Mouse (Mus musculus) left cerebral cortex, adult 11 months (tissue): ENCODE results near the gene Pan3.
"Not testable (repeated sequence)": the region's sequence is repeated elsewhere in the genome, so short reads cannot be mapped to it uniquely, and the experiment has no call there.

ENCODE experiments used
- DNase-seq: peaks from one replicate; pipeline ENCODE4 v3.0.0; 2022; ENCODE audit warnings: low spot score

Gene Pan3

GRCm38 (mm10) chr5:147489226-147489625, 59.3 kb downstream of the Pan3 start:
- DNase-seq: no peak

- no peak for DNase-seq
Observed at GRCm38 (mm10) chr5:147490907-147491306, 60.9 kb downstream of the Pan3 start.

DNA sequence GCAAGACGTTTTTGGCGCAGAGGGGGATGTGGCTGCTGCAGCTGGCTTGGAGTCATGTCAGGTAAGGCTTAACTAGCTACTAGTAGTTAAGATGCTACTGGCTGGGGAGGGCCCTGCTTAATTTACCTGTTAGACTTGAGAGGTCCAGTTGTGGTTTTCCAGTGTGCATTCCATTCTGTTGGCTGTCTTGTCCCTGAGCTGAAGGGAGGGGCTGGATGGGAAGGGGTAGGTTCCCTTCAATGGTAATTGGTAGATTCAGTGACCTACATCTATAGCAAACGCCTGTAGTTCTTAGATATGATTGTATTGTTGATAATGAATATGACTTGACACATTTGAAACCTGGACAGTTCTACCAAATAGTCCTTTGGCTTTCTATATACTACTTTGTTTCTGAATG, 62.5 kb downstream of the Pan3 start:
- DNase-seq: no peak

- no peak for DNase-seq
Observed at GRCm38 (mm10) chr5:147493205-147493604, 63.2 kb downstream of the Pan3 start.

GRCm38 (mm10) chr5:147493685-147494084, 63.7 kb downstream of the Pan3 start:
- no peak for DNase-seq

DNA sequence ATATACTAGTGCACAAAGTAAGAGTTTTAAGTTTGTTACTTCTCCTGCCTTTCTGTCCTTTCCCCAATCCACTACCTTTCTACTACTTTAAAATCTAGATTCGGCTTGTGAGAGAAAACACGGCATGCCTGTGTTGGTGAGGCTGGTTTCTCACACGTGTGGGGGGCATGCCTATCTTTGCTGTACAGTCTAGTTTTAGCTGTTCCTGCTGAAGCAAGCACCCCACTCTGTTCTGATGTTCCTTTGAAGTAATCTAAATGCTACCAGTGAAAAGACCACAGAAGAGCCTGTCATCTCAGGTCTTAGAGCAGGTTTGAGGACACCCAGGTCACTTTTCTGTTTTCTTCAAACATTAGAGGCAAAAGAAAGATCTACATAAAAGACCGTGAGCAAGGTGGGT, 64.4 kb downstream of the Pan3 start:
- DNase-seq: no peak

GRCm38 (mm10) chr5:147494791-147495376, 64.9 kb downstream of the Pan3 start:
- no peak for DNase-seq

DNA sequence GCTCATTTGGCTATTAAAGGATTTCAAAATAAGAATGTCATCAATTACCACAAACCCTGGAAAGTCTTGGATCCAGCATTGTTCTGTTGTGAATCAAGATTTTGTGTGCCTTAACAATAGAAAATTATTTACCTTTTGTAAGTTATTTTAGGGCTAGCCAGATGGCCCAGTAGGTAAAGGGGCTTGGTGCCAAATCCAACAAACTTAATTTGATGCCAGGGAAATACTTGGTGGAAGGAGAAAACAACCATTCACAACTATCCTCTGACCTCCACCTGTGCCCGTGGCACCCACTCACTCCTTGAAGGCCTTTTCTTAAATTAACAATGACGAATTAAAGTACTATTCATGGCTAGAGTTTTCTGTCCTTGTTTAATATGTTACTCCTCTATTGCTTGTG, 66.0 kb downstream of the Pan3 start:
- DNase-seq: no peak

- no peak for DNase-seq
Observed at GRCm38 (mm10) chr5:147496921-147497320, 67.0 kb downstream of the Pan3 start.

- no peak for DNase-seq
Observed at GRCm38 (mm10) chr5:147497714-147498113, 67.8 kb downstream of the Pan3 start.

- DNase-seq: no peak
Observed at GRCm38 (mm10) chr5:147501456-147501998, 71.6 kb downstream of the Pan3 start.

GRCm38 (mm10) chr5:147502921-147503320, 73.0 kb downstream of the Pan3 start:
- DNase-seq: no peak

DNA sequence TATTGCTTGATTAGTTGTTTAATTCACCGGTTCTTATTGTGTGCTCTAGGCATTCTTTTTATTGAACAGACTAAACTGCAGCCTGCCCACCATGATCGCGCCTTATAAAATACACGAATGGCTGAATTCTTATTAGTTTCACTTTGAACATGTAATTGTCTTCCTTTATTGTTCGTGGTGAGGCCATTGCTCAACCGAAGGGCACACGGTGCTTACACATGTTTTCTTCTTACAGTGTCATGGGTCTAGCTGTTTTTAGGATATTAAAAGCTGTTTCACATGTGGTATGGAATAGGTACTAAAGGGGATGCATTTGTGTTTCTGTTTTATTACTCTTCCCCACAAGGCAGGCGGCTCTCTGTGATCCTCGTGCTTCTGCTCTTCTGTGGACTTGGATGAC, 81.4 kb downstream of the Pan3 start:
- no peak for DNase-seq

DNA sequence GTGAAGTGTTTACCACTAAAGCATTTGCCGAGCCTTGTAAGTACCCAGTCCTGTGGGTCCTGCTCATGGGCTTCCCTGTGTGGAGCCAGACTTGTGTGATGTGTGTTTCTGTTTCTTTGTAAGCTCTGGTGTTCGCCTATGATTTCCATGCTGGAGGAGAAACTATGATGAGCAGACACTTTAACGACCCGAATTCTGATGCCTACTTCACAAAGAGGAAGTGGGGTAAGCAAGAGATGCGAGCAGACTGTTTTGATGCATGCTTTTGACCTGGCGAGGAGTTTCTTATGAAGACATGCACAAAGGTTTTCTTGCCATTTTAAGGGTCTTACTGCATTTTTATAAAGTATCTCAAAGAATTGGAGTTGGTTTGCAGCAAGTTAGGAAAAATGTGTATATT, 97.0 kb downstream of the Pan3 start:
- no peak for DNase-seq

GRCm38 (mm10) chr5:147527788-147528187, 97.8 kb downstream of the Pan3 start:
- no peak for DNase-seq

- no peak for DNase-seq
Observed at GRCm38 (mm10) chr5:147532031-147532430, 102.1 kb downstream of the Pan3 start.

DNA sequence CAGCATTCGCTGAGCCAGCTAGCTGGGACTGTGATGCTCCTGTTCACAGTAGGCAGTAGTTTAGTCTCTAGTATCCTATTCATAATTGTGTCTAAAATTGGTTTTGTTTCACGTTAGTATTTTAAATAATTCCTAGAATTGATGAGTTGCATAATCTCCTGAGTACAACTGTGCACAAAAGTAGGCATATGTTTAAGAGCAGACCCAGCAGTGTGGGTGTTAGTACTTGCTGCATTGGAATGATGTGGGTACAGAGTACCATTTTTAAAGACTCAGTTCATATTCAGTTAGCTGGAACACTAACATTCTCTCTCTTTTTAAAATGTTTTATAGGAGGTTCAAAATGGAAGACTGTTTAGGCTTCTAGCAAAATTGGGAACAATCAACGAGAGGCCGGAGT, 109.4 kb downstream of the Pan3 start:
- DNase-seq: peak; percentile 56

DNA sequence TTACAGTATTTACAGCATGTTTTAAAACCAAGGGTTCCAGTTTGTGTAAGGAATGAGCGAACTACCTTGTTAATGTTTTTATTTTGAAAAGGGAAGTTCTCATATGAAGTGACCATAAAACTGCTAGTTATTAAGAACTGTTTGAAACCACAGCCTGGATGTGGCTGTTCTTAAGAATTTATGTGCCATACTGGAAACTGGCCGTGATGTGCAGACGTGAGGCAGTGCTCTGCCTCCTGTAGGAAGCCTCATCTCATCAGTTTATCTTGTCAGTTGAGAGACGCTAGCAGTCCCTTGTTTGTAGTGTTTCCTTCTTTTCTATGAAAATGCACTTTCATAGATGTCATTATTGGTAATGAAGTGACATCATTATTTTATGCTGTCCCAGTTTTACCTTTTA, 109.9 kb downstream of the Pan3 start:
- DNase-seq: no peak

- no peak for DNase-seq
Observed at GRCm38 (mm10) chr5:147542291-147542690, 112.3 kb downstream of the Pan3 start.

DNA sequence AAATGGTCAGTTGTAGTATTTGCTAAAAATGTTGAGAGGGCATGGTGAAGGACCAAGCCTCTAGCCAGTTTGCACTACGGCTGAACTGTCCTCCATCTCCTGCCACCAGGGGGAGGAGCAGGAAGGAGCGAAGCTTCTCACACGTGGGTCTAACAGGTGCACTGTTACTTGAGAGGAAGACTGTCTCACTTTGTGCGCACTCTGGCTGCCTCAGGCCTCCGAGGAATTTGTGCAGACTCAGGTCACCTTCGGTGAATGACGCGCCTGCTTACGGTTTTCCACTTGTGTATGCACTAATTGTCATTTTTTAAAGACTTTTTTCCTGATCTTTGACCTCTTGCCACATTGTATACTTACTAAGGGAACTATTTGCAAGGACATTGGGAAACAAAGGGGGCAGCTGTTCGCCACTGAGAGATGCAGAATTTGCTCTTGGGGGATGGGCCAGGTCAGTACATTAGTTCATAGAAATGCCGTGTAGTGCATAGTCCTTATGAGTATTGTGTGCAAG, 115.8 kb downstream of the Pan3 start:
- no peak for DNase-seq

DNA sequence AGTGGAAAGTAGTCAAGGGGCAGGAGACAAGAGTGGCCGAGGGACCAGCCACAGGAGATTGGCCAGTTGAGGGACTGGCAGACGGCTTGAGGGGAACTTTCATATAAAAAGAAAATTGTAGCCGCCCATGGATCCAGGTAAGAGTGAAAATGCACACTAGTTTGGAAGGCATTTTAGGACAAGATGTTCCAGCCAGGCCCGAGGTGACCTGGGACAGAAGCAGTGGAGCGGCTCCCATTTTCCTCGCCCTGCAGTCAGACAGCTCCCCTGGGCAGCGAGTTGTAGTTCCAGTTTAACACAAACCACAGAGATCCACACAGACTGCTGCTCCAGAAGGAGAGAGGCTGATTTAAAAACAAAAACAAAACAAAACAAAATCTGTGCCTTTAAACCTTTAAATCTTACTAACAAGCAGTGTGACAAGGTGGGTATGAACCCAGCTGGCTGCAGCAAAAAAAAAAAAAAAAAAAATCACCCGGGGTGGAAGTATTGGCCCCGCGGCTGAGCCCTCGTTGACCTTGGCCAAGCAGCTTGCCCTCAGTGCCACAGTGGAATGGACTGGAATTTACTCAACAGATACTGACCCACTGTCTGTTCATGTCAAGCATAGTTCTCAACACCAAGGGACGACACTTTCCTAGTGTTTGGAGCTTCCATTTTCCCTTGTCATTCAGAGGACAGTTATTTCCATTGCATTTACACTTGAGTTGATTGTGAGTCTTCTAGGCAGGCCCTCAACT, 119.2 kb downstream of the Pan3 start:
- no peak for DNase-seq

DNA sequence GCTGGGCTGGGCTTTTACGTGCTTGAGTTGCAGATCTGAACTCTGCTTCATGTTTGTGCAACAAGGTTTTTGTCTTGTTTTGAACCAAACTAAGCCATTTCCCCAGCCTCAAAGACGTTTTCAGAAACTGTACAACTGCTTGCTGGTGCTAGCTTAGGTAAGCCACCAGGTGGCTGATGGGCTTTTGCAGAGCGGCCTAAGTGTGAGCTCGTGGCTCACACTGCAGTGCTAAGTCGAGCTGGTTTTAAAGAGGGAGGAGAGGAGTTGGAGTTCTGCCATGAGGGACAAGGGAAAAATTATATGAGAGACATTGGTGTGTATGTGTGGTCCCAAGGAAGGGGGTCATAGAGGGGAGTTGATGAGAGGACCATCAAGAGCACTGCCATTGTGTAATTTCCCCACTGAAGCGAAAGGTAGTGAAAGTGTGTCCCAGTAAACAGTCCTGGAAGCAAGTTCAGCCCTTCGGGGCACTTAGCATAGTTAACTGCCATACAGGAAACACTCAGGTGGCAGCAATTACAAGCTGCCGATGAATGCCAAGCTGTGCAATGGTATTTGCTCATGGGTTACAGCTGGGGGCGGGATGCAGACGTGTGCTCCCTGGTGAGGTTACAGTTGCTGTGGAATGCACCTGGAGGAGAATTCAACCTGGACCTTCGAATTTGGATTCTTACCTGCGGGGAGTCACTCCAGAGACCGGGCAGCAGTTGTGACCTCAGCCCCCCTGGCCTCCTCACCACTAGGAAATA, 122.1 kb downstream of the Pan3 start:
- DNase-seq: no peak

GRCm38 (mm10) chr5:147557641-147558040, 127.7 kb downstream of the Pan3 start:
- not testable (repeated sequence) for DNase-seq
